Mouse (Mus musculus): ENCODE results near the gene Syndig1. TPM values are rescaled to one million over a fixed set of nuclear protein-coding genes. Genes with fewer than 3 reads are reported as not detected.

Gene Syndig1
- polyA plus RNA-seq, 1 experiment from 2014 or later: 4.7 TPM

DNA sequence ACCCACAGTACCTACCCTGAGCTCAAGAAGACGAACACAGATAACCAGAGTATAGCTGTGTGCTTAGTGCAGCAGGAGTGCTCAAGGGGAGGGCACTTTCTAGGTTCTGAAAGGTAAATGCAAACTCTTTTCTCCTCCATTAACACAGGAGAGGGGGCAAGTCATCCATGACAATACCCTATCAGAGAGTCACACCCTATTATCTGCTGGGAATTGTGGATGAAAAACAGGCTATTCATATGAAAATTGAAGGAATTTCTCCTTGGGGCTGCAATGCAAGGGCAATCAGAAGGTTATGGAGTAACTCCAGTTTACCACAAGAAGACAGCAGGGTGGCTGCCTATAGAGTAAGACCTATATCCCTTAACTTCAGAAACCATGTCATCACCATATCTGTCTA is 154.1 kb downstream of the Syndig1 start:
- WGBS: 58% methylated on average over 1 of the region's 1 CpGs
- H3K27me3 ChIP-seq: no peaks in the 10 kb centered on the region

DNA sequence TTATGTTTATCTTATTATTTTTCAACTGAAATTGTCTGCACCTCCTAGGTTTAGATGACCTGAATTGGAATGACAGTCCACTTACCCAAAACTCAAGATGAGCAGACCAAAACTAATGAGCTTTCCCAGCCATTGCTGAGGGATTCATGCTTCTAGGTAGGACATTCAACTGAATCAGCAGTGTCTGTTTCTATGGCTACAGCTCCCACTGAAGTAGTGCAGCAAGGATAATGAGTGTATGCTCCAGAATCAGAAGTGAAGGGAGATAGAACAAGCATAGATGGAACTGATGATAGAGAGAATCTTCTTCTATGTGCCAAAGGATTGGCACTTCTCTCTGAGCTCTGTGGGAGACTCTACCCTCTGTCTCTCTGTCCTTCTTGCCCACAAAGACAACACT is 158.6 kb downstream of the Syndig1 start:
- Histone ChIP-seq H3K4me1 (no peaks in the 10 kb centered on the region), H3K27me3 (no peaks in the 10 kb centered on the region), H3K4me3 (replicated peaks) (no peak overlapping the region), H3K36me3 (no peaks in the 10 kb centered on the region), H3K4me2 (replicated peaks) (no peak overlapping the region), H3K27ac (replicated peaks) (no peak overlapping the region), H3K9me3 (replicated peaks) (no peaks in the 10 kb centered on the region), H3K9ac (no peak overlapping the region)
- ATAC-seq (ENCODE audit: insufficient number of reproducible peaks, low FRiP score, low TSS enrichment, low read depth): no peak

More for the DNA sequence above, 154.1 kb downstream of the Syndig1 start:
- no peak overlapping the region for H3K4me2 ChIP-seq (replicated peaks)
- no peak overlapping the region for H3K4me3 ChIP-seq (replicated peaks)
- no peak for ATAC-seq (ENCODE audit: insufficient number of reproducible peaks, low FRiP score, low TSS enrichment, low read depth)
- no peaks in the 10 kb centered on the region for H3K36me3 ChIP-seq
- no peak overlapping the region for H3K9ac ChIP-seq
- no peaks in the 10 kb centered on the region for H3K4me1 ChIP-seq
- no peak overlapping the region for H3K27ac ChIP-seq (replicated peaks)
- no peaks in the 10 kb centered on the region for H3K9me3 ChIP-seq (replicated peaks)

DNA sequence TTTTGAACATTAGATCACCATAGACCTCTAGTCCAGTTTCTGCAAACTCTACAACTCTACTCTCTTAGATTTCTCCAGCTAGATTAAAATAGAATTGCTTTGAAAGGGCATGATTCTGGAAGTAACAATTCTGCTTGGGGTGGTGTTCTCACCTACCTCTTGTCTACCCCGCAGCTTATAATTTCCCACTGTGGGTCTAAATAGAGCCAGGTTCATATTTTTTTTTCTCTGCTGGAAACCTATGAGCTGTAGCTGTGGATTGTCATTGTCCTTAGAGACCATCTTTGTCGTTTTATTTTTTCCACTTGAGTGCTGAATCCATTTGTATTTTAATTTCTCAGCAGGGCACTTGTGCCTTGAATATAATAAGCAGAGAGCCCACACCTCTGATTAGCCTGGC is 162.5 kb downstream of the Syndig1 start:
- H3K9me3 ChIP-seq (replicated peaks): no peaks in the 10 kb centered on the region
- H3K36me3 ChIP-seq: no peaks in the 10 kb centered on the region
- WGBS: 67% methylated on average over 2 of the region's 2 CpGs
- no peak overlapping the region for H3K4me2 ChIP-seq (replicated peaks)
- no peak overlapping the region for H3K4me3 ChIP-seq (replicated peaks)
- no peaks in the 10 kb centered on the region for H3K27me3 ChIP-seq
- no peak overlapping the region for H3K9ac ChIP-seq
- no peak overlapping the region for H3K27ac ChIP-seq (replicated peaks)
- ATAC-seq (ENCODE audit: insufficient number of reproducible peaks, low FRiP score, low TSS enrichment, low read depth): no peak
- no peaks in the 10 kb centered on the region for H3K4me1 ChIP-seq

DNA sequence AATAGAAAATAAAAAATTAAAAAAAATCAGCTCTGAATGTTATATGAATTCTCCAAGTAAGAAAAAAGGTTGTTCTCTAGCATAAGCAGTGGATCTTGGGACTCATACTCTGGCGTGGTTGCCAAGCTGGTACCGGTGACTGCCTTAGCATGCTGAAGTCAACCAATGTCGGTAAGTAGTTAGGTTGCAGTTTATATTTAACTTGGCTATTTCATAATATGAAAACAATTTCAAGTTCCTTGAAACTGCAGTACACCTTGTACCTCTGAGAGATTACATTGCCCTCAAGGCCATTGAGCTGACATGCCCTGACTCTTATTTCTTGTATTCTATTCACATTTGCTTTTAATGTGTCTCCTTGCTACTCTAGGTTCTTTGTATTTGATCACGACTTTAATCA is 163.9 kb downstream of the Syndig1 start:
- Histone ChIP-seq H3K36me3 (no peaks in the 10 kb centered on the region), H3K4me1 (no peaks in the 10 kb centered on the region), H3K4me2 (replicated peaks) (no peak overlapping the region), H3K4me3 (replicated peaks) (no peak overlapping the region), H3K27ac (replicated peaks) (no peak overlapping the region), H3K9me3 (replicated peaks) (no peaks in the 10 kb centered on the region), H3K27me3 (no peaks in the 10 kb centered on the region), H3K9ac (no peak overlapping the region)
- WGBS: 77% methylated on average over 4 of the region's 4 CpGs
- no peak for ATAC-seq (ENCODE audit: insufficient number of reproducible peaks, low FRiP score, low TSS enrichment, low read depth)

DNA sequence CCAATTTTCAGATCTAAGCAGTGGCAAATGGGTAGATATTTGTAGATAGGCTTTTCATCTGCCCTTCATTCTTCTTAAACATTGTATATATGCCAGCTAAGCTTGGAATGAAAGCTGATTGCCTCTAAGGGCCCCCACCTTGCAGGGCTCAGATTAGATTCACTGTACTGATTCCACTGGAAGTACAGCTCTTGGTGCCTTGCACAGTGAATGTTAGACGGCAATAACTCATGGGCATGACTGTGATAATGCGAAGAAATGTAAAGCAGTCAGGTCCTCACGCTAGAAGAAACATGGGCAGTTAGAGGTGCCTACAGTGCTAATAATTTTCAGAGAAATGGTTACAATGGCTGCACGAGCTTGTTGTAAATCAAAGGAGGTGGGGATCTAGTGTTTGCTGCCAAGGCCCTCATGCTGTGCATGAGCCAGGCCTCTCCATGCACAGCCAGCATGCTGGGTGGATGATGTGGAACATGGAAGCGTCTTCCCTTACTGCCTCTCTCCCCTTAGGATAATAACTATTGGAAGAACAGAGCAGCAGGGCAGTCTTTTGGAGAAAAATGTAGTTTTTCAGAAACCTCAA is 167.5 kb downstream of the Syndig1 start:
- no peak overlapping the region for H3K9ac ChIP-seq
- no peak for ATAC-seq (ENCODE audit: insufficient number of reproducible peaks, low FRiP score, low TSS enrichment, low read depth)
- H3K27me3 ChIP-seq: no peaks in the 10 kb centered on the region
- H3K4me3 ChIP-seq (replicated peaks): no peak overlapping the region
- H3K36me3 ChIP-seq: no peaks in the 10 kb centered on the region
- no peak overlapping the region for H3K27ac ChIP-seq (replicated peaks)
- 68% methylated on average over 5 of the region's 5 CpGs for WGBS
- no peak overlapping the region for H3K4me2 ChIP-seq (replicated peaks)
- no peaks in the 10 kb centered on the region for H3K9me3 ChIP-seq (replicated peaks)
- H3K4me1 ChIP-seq: 0 out of 2 replicates have a peak, but pooled peaks cover 5% of the 10 kb centered on the region

DNA sequence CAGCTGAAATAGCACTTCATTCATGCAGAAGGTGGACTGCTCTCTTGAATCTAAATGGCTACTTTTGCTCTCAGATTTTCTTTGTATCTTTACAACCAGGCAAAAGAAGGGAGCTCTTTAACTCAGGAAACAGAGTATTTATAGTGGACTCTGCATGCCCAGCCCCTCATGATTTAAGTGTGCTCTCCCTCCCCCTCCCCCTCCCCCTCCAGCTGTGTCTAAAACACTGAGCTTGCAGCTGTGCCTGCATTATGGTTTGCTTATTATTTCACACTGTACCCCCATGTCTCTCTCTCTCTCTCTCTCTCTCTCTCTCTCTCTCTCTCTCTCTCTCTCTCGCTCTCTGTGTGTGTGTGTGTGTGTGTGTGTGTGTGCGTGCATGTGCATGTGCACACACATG is 168.6 kb downstream of the Syndig1 start:
- 0 out of 2 replicates have a peak, but pooled peaks cover 5% of the 10 kb centered on the region for H3K4me1 ChIP-seq
- no peak overlapping the region for H3K9ac ChIP-seq
- H3K27me3 ChIP-seq: no peaks in the 10 kb centered on the region
- no peak overlapping the region for H3K27ac ChIP-seq (replicated peaks)
- no peaks in the 10 kb centered on the region for H3K36me3 ChIP-seq
- ATAC-seq (ENCODE audit: insufficient number of reproducible peaks, low FRiP score, low TSS enrichment, low read depth): no peak
- no peak overlapping the region for H3K4me3 ChIP-seq (replicated peaks)
- no peaks in the 10 kb centered on the region for H3K9me3 ChIP-seq (replicated peaks)
- WGBS: 83% methylated on average over 1 of the region's 2 CpGs
- no peak overlapping the region for H3K4me2 ChIP-seq (replicated peaks)

DNA sequence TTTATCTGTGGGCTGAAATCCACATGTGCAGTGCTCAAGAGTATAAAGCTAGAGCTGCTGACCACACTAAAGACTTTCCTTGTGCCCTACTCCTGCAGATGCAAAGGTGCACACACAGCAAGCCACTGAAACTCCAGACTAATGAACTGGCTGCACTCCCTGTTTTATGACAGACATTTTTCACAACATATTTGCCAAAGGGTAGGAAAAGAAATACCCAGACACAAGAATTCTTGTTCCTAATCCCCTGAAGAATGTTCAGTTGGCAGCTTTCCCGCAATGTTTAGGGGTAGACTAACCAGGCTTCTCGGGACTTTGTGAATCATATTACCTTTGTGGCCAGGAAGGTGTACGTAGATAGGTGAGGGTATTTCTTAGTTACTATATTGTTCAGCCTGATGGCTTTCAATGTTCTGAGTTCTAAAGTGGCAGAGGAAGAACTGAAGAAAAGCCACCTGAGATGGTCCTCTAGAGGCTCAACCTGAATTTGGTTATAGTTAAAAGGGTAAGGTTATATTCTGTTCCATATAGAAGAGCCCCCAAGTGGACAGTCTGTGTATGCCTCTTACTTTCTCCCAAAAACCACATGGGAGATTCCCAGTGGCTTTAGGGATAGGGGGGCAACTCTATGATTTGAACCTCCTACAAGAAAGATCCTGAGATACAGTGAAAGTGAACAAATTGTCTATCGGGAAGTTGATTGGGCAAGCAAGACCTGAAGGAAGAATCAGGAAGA is 169.5 kb downstream of the Syndig1 start:
- H3K27ac ChIP-seq (replicated peaks): no peak overlapping the region
- 61% methylated on average over 4 of the region's 4 CpGs for whole genome bisulfite sequencing
- no peaks in the 10 kb centered on the region for H3K27me3 ChIP-seq
- H3K4me2 ChIP-seq (replicated peaks): no peak overlapping the region
- no peak overlapping the region for H3K9ac ChIP-seq
- no peaks in the 10 kb centered on the region for H3K9me3 ChIP-seq (replicated peaks)
- H3K4me1 ChIP-seq: 0 out of 2 replicates have a peak, but pooled peaks cover 5% of the 10 kb centered on the region
- ATAC-seq (ENCODE audit: insufficient number of reproducible peaks, low FRiP score, low TSS enrichment, low read depth): no peak
- H3K36me3 ChIP-seq: no peaks in the 10 kb centered on the region
- no peak overlapping the region for H3K4me3 ChIP-seq (replicated peaks)

DNA sequence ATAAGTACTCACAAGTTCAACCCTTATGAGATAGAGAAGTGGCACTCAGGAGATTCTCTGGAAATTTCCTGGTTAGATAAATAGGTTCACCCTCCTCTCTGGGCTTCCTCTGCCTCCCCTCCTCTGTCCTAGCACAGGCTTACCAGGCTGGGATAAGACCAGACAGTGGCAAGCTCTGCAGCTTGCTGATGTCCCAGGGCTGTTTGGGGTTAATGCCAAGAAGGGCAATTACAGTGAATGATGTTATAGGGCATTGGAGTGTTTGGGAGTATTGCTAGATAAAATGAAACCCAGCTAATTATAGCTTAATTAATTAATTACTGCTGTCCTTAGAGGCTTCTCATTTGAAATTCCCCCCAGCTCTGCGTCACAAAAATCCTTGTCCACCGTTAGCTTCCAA is 171.6 kb downstream of the Syndig1 start:
- H3K4me1 ChIP-seq: 0 out of 2 replicates have a peak, but pooled peaks cover 5% of the 10 kb centered on the region
- no peaks in the 10 kb centered on the region for H3K9me3 ChIP-seq (replicated peaks)
- WGBS: 57% methylated on average over 2 of the region's 2 CpGs
- H3K4me2 ChIP-seq (replicated peaks): no peak overlapping the region
- no peak overlapping the region for H3K4me3 ChIP-seq (replicated peaks)
- no peaks in the 10 kb centered on the region for H3K27me3 ChIP-seq
- H3K9ac ChIP-seq: no peak overlapping the region
- H3K27ac ChIP-seq (replicated peaks): no peak overlapping the region
- no peak for ATAC-seq (ENCODE audit: insufficient number of reproducible peaks, low FRiP score, low TSS enrichment, low read depth)
- no peaks in the 10 kb centered on the region for H3K36me3 ChIP-seq

DNA sequence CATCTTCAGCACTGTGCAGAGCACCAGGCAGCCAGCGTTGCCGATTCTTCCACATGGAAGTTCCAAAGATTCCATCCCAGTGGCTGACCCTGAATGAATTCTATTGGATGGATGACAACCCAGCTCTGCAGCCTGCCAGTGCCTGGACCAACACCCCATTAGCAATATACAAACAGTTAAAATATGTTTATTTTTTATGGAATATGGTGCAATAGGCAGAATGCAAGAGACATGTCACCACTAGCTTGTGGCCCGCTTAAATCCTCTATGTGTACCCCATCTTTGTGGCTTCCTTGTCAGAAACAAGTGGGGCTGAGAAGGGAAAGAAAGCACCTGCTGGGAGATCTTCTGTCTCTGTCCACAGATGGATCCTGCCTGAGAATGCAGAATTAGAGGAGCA is 174.5 kb downstream of the Syndig1 start:
- Histone ChIP-seq H3K9me3 (replicated peaks) (no peaks in the 10 kb centered on the region), H3K27ac (replicated peaks) (no peak overlapping the region), H3K4me1 (0 out of 2 replicates have a peak, but pooled peaks cover under 1% of the 10 kb centered on the region), H3K9ac (no peak overlapping the region), H3K27me3 (no peaks in the 10 kb centered on the region), H3K4me2 (replicated peaks) (no peak overlapping the region), H3K4me3 (replicated peaks) (no peak overlapping the region), H3K36me3 (no peaks in the 10 kb centered on the region)
- WGBS: 85% methylated on average over 3 of the region's 3 CpGs
- ATAC-seq (ENCODE audit: insufficient number of reproducible peaks, low FRiP score, low TSS enrichment, low read depth): no peak

DNA sequence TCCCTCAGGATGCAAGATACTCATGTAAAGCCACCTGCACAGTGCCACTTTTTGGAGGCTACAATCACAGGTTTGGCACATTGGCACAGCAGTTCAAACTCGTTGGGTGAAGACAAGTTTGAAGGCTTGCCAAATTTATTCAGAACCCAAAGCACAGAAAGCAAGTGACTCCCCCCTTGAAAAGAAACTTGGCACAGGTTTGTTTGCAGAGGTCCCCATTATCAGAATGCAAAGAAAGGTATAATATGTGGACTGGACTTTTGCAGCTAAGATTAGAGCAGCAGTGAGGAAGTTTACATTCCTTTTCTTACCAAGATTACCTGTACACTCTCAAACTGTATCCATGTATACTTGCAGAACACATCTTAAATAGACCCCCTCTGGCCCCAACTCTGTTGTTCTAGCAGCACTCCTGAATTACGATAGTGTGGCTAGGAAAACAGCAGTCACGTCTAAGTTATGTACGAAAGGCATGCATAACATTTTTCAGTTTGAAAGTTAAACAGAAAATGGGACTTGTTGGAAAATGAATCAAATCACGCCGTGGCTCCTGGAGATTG is 183.9 kb downstream of the Syndig1 start:
- no peak for ATAC-seq (ENCODE audit: insufficient number of reproducible peaks, low FRiP score, low TSS enrichment, low read depth)
- Histone ChIP-seq H3K36me3 (no peaks in the 10 kb centered on the region), H3K9ac (no peak overlapping the region), H3K4me1 (no peaks in the 10 kb centered on the region), H3K4me2 (replicated peaks) (no peak overlapping the region), H3K4me3 (replicated peaks) (no peak overlapping the region), H3K27ac (replicated peaks) (no peak overlapping the region), H3K27me3 (no peaks in the 10 kb centered on the region), H3K9me3 (replicated peaks) (no peaks in the 10 kb centered on the region)
- 58% methylated on average over 6 of the region's 6 CpGs for WGBS

DNA sequence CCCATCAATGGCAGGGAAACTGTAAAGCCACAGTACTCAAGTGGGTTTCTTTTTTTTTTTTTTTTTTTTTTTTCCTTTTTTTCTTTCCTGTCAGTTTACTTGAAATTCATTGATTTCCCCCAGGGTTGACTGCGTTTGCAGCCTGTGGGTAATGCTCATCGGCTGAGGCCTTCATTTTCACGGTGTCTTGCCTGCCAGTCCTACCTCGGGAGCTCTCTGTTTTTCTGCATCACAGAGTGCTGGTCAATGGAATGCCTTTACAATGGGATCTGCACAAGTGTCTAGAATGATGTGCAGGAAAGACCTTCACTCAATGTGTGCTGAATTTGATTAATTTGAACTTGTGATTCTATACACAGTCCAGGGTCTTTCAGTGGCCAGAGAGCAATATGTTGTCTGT is 184.8 kb downstream of the Syndig1 start:
- Histone ChIP-seq H3K4me3 (replicated peaks) (no peak overlapping the region), H3K9ac (no peak overlapping the region), H3K4me2 (replicated peaks) (no peak overlapping the region), H3K36me3 (no peaks in the 10 kb centered on the region), H3K27ac (replicated peaks) (no peak overlapping the region), H3K27me3 (no peaks in the 10 kb centered on the region), H3K9me3 (replicated peaks) (no peaks in the 10 kb centered on the region), H3K4me1 (no peaks in the 10 kb centered on the region)
- no peak for ATAC-seq (ENCODE audit: insufficient number of reproducible peaks, low FRiP score, low TSS enrichment, low read depth)
- 67% methylated on average over 4 of the region's 4 CpGs for WGBS

Data from embryonic facial prominence, embryonic 15.5 days (tissue).